Mouse (Mus musculus) megakaryocyte-erythroid progenitor cell, adult 5-6 weeks (primary cell): ENCODE results near the gene Lsm11. TPM values are rescaled to one million over a fixed set of nuclear protein-coding genes. Genes with fewer than 3 reads are reported as not detected.

Source experiments
- ATAC-seq: replicated peaks from 2 replicates; pipeline ENCODE4 v1.8.0; 2016; ENCODE audit warnings: mild to moderate bottlenecking, inconsistent platforms; ENCODE audit not compliant: severe bottlenecking, poor library complexity, low FRiP score, low TSS enrichment
- total RNA-seq, 2 experiments: library from RNA; stranded (forward) in 1 of 2; stranded (reverse) in 1 of 2; fragments of 200-1000, 215-1000 nt in 1 of 2; fragments of >200 nt in 1 of 2; fragmentation: Nextera tagmentation in 1 of 2; gene quantifications; 2 replicates each; pipeline ENCODE4 v1.2.3; 2014 to 2017

The Lsm11 gene
- total RNA-seq, 2 experiments from 2014 or later, result 3.6 to 6.4 TPM

GRCm38 (mm10) chr11:45932771-45933170 lies 12.0 kb downstream of the Lsm11 start:
- no peak for ATAC-seq

DNA sequence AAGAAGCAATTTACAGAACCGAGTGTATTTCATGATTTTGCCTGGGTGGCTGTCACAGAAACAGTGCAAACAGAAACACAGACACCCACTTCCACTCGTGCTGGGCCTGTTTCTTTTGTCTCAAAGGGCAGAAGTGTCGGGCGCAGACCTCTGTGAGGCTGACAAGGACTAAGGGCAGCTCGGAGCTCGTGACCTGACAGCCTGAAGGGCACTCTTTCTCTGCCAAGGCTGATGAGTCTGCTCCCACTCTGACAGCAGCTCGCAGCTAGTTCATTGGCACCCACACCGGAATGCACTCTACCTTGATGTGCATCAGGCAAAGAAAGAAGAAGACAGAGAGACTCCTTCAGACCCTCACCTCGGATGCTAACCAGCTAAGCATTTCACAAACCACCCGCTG lies 15.2 kb downstream of the Lsm11 start:
- ATAC-seq, result no peak

- ATAC-seq, result no peak
Observed at GRCm38 (mm10) chr11:45927456-45927855, 17.3 kb downstream of the Lsm11 start.

DNA sequence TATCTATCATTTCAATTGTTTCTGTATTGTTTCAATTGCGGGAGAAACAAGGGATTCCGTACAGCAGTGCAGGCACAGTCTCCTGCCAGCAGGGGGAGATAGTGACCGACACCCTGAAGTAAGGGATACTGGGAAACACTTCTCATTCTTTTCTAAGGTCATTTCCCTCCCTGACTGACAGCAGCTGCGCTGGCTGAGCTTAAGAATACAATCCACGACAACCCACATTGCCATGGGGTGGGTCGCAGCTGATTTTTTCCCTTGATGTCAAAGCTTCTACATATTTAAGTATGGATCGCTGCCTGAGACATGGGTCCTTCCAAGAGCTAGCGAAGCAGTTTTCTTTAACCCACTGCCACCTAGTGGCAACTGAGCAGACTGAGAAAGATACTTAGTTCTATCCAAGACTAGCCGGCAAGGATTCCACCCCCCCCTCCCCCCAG lies 18.1 kb downstream of the Lsm11 start:
- ATAC-seq, result peak; percentile 95

DNA sequence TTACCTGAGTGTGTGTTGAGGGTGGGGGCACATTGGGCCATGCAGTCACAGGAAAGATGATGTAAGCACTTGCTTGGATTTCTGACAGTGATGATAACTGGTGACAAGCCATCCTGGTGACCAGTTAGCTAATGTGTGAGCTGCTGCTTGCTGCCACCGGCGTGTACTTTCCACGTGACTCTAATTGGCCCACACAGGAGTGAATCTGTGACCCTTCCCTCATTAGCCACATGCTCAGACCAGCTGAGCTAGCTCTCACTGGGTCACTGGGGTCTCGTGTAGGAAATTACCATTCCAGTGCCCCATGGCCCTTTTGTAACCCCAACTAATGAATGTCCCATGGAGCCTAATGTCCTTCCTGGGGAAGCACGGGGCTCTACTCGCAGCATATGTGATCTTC lies 19.3 kb downstream of the Lsm11 start:
- no peak for ATAC-seq

DNA sequence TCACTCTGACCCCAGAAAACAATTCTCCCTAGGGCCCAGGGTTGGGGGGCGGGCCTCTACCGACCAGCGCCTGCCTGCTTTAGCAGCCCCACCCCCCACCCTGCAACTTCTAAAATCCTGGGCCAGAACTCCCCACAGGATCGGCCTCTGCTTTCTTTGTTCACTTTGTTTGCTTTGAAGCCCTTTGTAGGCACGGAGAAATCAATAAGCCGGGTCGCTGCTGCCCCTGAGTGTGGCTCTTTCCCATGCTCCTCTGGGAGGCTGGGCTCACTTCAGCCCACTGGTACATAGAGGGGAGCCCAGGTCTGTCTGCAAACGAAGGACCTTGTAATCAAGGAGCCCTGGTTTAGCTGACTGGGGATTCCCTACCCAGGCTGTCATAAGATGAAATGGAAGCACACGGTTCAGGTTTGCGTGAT lies 23.2 kb downstream of the Lsm11 start:
- ATAC-seq, result no peak

DNA sequence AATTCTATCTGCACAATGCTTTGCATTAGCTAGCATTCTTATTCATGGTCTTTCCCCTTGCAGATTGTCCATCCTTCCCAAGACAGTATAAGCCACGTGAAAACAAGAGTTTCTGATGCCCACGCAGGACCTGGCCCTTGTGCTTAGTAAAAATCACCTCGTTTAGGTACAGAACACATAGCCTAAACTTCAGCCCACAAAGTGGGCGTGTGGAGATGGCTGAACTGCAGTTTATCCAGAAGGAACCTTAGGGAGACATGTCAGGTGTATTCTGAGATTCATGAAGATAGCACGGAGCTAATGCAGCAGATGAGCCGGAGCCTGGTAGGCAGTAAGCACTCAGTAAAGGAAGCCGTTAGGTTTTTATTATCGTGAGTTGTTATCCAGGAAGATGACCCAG lies 23.7 kb downstream of the Lsm11 start:
- no peak for ATAC-seq

DNA sequence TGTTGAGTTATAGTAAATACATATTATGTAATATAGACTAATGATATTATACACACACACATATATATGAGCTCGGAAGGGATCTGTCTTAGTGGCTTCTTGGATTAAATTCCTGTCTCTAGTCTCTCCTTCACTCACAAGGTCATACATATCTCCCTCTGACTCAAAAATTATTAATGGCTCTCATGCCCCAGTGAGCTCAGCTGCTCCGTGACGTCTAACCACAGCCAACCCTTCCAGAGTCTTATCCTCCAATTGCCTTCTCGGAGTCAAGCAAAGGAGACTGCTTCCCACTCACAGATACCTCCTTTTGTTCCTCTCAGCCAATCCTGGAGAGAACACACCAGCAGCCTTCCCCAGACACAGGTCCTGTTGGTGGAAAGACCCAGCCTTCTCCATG lies 25.9 kb downstream of the Lsm11 start:
- ATAC-seq, result no peak

DNA sequence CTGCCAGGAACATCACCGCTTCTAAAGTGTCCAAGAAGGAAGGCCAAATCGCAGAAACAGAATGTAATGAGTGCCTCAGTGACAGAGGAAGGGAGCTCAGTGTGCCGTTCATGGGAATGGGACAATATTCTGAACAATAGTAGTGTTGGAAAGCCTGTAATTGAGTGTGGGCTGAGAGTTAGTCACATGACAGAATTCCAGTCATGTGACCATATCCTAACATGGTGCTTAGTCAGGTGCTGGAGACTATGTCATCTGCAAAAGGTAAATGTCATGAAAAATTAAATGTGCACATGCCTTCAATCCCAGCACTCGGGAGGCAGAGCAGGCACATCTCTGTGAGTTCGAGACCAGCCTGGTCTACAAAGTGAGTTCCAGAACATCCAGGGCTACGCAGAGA lies 26.7 kb downstream of the Lsm11 start:
- ATAC-seq, result no peak

GRCm38 (mm10) chr11:45916196-45916595 lies 28.5 kb downstream of the Lsm11 start:
- ATAC-seq, result no peak

DNA sequence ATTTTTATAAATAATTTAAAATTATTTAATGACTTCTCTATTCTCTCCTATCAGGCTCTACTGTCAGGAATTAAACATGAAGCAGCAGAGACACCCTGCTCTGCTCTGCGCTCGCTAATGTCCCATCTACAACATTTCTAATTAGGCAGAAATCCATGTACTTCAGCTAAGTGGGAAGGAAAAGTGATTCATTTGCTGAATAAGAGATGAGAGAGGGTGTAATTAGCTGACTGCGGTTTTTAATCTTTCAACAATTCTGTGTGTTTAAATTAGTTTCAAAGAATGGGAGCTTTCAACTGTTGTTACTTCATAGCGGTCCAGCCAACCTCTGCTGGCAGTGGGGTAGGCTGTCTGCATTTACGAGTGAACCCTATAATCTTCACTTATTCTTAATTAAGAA lies 34.0 kb downstream of the Lsm11 start:
- ATAC-seq, result no peak

GRCm38 (mm10) chr11:45908894-45909293 lies 35.8 kb downstream of the Lsm11 start:
- ATAC-seq, result no peak

DNA sequence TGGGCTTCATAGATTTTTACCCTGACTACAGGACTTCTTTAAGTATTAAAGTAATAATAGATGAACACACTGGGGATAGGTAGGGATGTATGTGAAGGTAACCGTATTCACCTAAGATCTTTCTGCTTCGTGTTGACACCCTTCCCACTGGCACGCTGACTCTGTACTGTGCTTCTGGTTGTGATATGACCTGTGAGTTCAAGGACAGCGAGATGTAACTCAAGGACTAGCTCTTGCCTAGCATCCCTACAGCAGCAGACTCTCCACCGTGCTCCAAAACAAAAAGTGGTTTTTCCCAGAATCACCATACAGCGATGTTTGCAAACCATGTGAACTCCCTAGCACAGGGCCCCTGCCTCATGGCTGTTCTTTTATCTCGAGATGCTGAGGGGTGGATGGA lies 36.7 kb downstream of the Lsm11 start:
- ATAC-seq, result no peak

GRCm38 (mm10) chr11:45907301-45907700 lies 37.4 kb downstream of the Lsm11 start:
- no peak for ATAC-seq

GRCm38 (mm10) chr11:45906109-45906786 lies 38.5 kb downstream of the Lsm11 start:
- peak; percentile 98 for ATAC-seq

DNA sequence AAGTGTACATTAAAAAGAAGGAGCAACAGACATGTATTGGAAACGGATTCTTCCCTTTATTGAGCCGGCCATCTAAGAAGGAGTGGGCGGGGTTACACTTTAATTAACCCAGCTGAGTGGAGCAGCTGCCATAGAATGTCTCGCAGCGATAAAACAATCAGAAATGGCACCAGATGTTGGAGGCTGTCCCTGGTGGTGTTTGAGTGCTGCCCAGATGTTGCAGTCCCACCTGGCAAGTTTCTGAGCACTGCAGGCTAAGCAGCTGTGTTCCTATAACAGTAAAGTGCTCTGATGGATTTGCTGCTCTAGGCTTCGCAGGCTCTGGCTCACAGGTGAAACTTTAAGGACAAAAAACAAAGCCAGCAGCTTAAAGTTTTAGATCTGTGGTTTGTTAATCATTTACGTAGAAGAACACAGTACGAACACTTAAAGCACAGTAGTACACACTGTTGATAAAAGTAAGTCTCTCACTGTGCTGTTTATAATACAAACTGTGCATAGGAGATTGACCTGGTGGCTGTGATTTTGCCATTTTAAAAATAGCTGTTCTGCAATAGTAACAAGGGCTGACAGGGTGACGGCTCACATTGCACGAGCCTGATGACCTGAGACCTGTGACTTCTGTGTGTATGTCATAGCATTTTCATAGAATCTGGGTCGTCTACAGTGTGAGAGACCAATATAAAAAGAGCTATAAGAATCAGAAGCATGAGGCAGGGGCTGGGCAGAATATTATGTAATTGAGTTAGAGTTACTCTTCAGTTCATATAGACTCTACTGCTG lies 44.3 kb downstream of the Lsm11 start:
- no peak for ATAC-seq

DNA sequence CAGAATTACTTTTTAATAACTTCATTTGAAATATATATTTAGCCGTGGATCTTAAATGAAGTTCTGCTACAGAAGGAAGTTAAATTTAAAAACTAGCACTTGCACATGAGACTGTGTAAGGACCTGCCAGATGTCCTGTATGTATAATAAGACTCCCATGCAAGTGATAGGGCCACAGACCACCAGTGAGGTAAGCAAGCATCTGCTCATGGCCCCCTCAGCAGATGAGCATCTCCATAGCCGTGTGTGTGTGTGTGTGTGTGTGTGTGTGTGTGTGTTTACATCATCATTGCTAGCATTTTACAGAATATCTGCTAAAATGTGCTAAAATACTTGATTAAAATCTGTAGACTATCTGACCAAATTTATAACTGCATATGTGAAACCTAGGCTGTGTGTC lies 47.3 kb downstream of the Lsm11 start:
- no peak for ATAC-seq

DNA sequence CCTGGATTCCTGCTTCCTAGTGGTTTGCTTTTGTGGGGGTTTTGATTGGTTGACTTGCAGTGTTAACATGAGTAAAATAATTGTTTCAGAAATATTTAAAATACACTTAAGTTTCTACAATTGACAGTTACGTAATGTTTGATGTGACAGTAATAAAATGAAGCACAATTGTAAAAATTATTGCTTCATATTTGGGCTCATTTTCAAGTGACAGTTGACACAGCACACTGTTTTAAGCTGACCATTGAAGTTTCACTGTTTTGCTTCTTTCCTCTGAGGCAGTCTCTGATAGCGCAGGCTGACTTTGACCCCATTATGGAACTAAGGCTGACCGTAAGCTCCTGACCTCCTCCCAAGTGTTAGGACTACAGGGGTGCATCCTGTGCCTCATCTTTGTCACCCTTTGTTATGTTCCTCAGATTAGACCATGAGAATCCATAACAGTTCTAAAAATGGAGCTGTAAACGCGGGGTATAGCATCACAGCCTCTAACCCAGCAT lies 51.8 kb downstream of the Lsm11 start:
- ATAC-seq, result no peak

DNA sequence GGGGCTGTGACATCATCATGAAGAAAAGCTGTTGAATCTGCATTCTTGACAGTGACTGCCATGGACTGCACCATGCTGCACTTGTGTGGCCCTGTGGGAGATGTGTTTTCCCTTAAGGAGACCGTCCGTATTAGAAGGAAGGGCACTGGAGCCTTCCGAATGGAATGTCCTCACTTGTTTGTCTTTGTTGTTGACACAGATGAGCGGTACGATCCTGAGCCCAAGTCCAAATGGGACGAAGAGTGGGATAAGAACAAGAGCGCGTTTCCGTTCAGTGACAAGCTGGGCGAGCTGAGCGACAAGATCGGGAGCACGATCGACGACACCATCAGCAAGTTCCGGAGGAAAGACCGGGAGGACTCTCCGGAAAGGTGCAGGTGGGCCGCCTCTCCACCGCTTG lies 54.3 kb downstream of the Lsm11 start:
- no peak for ATAC-seq

- no peak for ATAC-seq
Observed at GRCm38 (mm10) chr11:45889981-45890380, 54.8 kb downstream of the Lsm11 start.

- ATAC-seq, result no peak
Observed at GRCm38 (mm10) chr11:45888471-45889030, 56.2 kb downstream of the Lsm11 start.
